Mouse (Mus musculus) thymus, adult 2 months (tissue): Measurements from ENCODE around the gene Gm20716.

Source experiments
- CTCF ChIP-seq: fragments of 200-500 bp; IDR thresholded peaks from 2 replicates; pipeline ENCODE4 v1.5.1; 2012; ENCODE audit warnings: mild to moderate bottlenecking, control low read depth, low read length, moderate library complexity, borderline replicate concordance; ENCODE audit not compliant: control insufficient read depth, poor library complexity, insufficient read depth; ENCODE audit errors: extremely low read depth
- POLR2A ChIP-seq: fragments of 200-500 bp; IDR thresholded peaks from 2 replicates; pipeline ENCODE4 v1.6.1; 2012; ENCODE audit warnings: mild to moderate bottlenecking, low read length, control low read depth, moderate library complexity; ENCODE audit not compliant: control insufficient read depth, poor library complexity, insufficient read depth; ENCODE audit errors: extremely low read depth

DNA sequence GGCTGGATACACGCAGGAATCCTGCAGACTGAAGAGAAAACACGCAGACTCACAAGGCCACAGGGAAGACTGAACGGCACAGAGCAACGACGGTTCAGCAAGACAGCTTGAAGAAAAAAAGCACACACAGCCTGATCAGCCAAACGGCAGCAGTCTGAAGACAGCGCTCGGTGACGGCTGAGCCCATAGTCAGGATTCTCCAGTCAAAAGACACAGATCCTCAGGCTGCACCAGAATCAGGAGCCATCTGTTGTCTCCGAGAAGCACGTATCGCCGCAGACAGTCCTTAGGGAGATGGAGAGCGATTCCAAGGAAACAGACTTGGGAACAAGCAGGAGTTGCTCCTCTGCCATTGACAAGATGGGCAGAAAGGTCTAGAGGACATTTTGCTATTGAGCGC lies 93.0 kb downstream of the Gm20716 start:
- TF ChIP-seq POLR2A (no peak), CTCF (no peak)
